Mouse (Mus musculus): ENCODE measurements around the gene Gm42878.
"Not testable (repeated sequence)": the region's sequence is repeated elsewhere in the genome, so short reads cannot be mapped to it uniquely, and the experiment has no call there.

Gm42878 gene

DNA sequence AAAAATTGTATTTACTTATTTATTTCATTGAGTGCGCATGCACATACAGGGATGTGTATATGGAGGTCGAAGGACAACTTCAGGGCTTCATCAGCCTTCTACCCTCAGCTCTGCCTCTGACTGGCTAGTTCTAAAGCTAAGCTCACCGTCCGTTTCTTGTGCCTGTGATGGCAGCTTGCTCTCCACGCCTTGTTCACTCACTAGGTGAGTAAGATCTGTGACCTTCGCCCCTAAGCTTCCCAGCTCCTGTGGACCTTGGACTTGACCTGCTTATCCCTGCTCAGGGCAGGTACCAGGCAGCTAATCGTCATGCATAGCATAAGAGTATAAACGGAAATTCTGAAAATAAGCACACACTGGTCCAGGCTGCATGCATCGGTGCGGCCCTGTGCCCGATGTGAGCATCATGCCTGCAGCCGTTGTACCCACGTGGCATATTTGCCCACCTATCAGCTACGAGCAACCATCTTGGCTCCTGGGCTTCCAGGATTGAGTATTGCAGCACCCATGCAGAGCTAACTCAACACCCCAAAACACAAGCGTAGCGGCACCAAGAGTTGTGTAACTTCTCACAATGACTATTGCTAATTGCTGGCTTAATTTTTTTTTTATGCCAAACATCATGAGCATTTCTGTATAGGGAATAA, 20.9 kb upstream of the Gm42878 start:
- in situ Hi-C loops (cut with MboI, MseI) = loop anchor here in 1 of 2 experiments (5.0 kb wide), 1 partner anchor 41 kb away; no protein-coding TSS in a partner anchor

GRCm38 (mm10) chr5:121564468-121564895, 19.2 kb upstream of the Gm42878 start:
- in situ Hi-C loops (cut with MboI, MseI) = loop anchor here in 1 of 2 experiments (5.0 kb wide), 1 partner anchor 33 kb away; no protein-coding TSS in a partner anchor

DNA sequence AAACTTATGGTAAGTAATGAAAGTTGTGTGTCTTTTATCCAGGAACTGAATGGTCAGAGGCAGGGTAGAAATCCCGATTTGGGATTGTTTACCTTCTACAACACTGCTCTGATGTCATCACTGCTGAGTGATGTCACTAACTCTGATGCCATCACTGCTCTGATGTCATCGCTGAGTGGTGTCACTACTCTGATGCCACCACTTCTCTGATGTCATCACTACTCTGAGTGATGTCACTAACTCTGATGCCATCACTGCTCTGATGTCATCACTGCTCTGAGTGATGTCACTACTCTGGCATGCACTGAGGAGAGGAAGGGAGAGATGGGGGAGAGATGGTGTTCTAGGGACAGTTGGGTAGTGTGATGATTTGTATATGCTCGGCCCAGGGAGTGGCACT, 17.2 kb upstream of the Gm42878 start:
- in situ Hi-C loops (cut with MboI, MseI) = loop anchor here in 1 of 2 experiments (5.0 kb wide), 1 partner anchor 35 kb away; no protein-coding TSS in a partner anchor

DNA sequence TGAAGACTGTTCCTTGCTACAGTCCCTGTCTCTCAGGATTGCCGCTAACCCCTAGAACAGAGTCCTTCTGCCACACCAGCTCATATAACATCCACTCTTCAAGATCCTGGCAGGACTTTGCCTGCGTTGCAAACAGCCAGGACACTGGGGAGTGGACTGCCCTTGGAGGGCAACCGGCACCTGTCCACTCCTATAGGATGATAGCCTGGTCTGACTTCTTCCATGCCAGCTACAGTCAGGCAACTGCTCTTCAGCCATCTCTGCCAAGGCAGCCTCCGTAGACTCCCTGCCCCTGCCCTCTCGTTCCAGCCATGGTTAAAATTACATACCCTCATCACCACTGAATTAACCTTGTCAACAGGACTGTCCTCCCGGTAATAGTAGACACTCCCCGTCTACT, 3.9 kb upstream of the Gm42878 start:
- in situ Hi-C loops (cut with MboI, MseI) = no loop called here

DNA sequence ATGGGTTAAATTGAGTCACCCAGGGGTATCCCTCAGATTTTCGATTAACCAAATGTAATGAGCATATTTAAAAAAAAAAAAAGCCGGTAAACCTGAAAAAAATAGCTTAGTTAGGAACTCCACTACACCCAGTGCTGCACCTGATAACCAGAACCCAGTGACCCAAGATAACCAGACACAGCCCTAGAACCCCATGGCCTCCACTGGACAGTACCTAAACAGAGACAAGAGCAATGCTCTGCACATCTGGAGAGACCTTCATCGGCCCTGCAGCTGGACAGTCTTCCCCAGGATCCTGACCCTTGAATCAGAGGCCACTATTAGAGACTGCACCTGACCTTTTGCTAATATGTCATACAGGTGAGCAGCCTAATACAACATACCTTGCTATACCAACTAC, 1.8 kb upstream of the Gm42878 start:
- in situ Hi-C loops (cut with MboI, MseI) = no loop called here

- in situ Hi-C loops (cut with MboI, MseI) = no loop called here
Observed at GRCm38 (mm10) chr5:121546530-121546895, 1.2 kb upstream of the Gm42878 start.

DNA sequence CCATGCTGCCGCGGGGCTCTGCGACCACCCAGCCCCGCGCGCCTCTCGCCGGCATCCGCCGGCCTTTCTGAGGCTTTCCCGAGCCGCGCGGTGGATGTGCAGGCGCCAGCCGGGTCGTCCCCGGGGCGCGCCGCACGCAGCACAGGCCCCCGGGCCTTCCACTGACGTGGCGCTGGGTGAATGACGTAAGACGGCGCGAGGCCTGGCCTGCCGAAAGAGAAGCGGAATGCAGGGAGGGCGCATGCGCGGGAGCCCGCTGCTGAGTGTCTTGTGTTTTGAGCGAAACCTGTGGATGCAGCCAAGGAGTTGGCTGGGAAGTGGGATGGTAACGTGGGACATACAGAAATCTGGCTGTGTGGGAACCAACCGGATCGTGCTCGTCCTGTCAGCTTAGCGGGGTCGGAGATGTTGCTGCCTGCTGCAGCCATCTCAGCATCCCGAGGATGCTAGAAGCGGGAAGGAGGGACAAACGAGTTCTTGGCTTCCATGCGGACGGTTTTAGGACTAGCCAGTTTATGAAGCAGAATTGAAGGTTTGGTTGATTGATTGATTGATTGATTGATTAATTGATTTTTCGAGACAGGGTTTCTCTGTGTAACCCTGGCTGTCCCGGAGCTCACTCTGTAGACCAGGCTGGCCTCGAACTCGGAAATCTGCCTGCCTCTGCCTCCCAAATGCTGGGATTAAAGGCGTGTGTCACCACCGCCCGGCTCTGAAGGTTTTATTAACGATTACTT, 679 bp upstream of the Gm42878 start, which contains the start of gene Mapkapk5:
TSS of gene Mapkapk5 (minus strand) at position 113 of the 737 bp plus-strand sequence.
- in situ Hi-C loops (cut with MboI, MseI) = no loop called here

GRCm38 (mm10) chr5:121543370-121543769, 1.9 kb downstream of the Gm42878 start:
- in situ Hi-C loops (cut with MboI, MseI) = no loop called here

DNA sequence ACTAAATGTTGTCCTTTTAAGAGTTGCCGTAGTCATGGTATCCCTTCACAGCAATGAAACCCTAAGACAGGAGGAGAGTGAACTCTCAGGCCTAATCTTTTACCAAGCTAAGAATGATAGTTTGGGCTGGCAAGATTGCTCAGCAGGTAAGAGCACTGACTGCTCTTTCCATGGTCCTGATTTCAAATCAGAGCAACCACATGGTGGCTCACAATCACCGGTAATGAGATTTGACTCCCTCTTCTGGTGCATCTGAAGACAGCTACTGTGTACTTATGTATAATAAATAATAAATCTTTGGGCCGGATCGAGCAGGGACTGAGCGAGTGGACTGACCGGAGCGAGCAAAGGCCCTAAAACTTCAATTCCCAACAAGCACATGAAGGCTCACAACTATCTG, 4.0 kb downstream of the Gm42878 start:
- in situ Hi-C loops (cut with MboI, MseI) = no loop called here

GRCm38 (mm10) chr5:121540066-121540465, 5.2 kb downstream of the Gm42878 start:
- in situ Hi-C loops (cut with MboI, MseI) = no loop called here

- in situ Hi-C loops (cut with MboI, MseI) = no loop called here
Observed at GRCm38 (mm10) chr5:121537588-121537987, 7.7 kb downstream of the Gm42878 start.

DNA sequence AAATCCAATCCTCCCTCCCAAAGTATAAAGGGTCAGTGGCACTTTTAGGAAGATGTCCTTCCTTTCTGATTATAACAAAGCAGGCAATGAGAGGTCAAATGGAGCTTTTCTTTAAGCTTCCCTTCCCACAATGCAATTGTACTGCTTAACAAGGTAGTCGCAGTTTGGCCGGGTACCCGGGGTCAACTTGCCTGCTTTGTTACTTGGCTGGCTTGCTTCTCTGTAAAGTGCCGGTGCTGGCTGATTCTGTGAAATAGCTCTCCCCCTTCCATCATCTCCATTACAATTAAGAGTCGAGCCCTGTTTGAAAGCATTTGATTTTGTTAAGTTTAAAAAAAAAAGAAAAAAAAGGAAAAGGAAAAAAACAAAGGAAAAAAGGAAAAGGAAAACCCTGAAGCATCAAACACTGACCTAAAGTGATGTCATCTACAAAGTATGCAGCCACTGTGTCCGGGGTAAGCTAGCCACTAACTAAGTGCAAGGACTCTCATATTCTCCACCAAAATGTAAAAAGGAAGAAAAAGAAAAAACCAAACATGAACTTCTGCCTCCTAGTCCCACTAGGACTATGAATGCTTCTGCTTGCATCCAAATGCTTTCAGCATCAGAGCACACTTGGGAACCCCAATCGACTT, 8.2 kb downstream of the Gm42878 start:
- in situ Hi-C loops (cut with MboI, MseI) = no loop called here

GRCm38 (mm10) chr5:121535116-121535515, 10.2 kb downstream of the Gm42878 start:
- in situ Hi-C loops (cut with MboI, MseI) = no loop called here

GRCm38 (mm10) chr5:121534521-121534920, 10.8 kb downstream of the Gm42878 start:
- in situ Hi-C loops (cut with MboI, MseI) = no loop called here

DNA sequence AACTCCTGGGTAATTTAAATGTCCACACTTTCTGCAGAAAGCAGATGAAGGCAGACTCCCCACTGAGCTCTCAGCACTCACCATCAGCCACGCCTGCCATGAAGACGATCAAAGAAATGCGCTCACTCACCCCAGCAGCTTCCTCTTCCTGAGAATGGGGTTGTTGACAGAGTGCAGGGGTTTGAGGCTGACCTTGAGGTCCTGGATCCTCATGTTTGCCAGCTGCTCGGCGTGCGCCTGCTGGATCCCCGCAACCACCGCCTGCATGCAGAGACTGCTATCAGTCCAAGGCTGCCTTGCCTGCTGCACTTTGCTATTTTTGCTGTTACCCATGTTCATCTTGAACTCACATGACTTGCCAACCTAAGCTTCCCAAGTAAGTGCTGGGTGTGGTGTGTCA, 18.3 kb downstream of the Gm42878 start:
- in situ Hi-C loops (cut with MboI, MseI) = loop anchor here in 1 of 2 experiments (5.0 kb wide), 1 partner anchor 95 kb away; no protein-coding TSS in a partner anchor

- in situ Hi-C loops (cut with MboI, MseI) = loop anchor here in 1 of 2 experiments (5.0 kb wide), 1 partner anchor 94 kb away; no protein-coding TSS in a partner anchor
Observed at GRCm38 (mm10) chr5:121526526-121526925, 18.8 kb downstream of the Gm42878 start.

GRCm38 (mm10) chr5:121525774-121526450, 19.4 kb downstream of the Gm42878 start:
- in situ Hi-C loops (cut with MboI, MseI) = loop anchor here in 1 of 2 experiments (5.0 kb wide), 1 partner anchor 94 kb away; no protein-coding TSS in a partner anchor

GRCm38 (mm10) chr5:121519758-121520157, 25.5 kb downstream of the Gm42878 start:
- in situ Hi-C loops (cut with MboI, MseI) = not testable (repeated sequence)

DNA sequence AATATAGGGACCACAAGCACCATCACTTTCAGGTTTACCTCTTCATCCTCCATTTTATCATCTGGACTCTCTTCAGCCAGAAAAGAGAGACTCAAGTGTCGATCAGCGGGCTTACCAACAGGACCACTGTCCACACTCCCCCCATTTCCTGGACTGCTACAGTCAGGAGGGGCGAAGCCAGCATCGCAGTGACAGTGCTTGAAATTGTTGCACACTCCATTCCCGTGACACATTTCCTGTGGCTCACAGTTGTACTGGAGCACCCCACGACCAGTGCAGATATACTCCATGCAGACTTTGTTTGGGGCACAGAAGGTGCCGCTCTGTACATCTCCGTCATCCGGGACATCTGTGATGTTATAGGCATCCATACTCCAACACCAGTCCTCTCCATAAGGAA, 26.3 kb downstream of the Gm42878 start:
- in situ Hi-C loops (cut with MboI, MseI) = no loop called here

- in situ Hi-C loops (cut with MboI, MseI) = no loop called here
Observed at GRCm38 (mm10) chr5:121510009-121510408, 35.3 kb downstream of the Gm42878 start.

GRCm38 (mm10) chr5:121506846-121507245, 38.4 kb downstream of the Gm42878 start:
- in situ Hi-C loops (cut with MboI, MseI) = no loop called here

DNA sequence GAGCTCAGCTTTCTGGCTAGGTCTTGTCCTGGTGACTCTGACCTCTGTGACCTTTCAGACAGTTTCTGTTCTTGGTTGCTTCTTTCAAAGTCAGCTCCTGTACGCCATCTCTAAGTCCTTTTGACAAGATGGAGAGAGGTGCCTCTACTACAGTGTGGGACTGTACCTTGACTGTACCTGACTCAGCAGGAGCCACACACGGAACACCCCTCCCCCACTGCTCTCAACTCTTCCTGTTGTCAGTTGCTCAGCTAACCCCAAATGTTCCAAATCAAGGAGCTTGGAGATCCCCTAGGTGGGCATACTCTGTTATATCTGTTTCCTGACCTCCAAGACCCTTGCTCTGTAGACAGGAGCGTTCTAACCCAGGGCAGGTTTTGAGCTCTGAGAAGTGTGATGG, 42.1 kb downstream of the Gm42878 start, which contains the start of gene Adam1b:
TSS of gene Adam1b (minus strand) at position 205 of the 400 bp plus-strand sequence.
- in situ Hi-C loops (cut with MboI, MseI) = no loop called here
